Mouse (Mus musculus) small intestine, adult 2 months (tissue): ENCODE data around the gene Npas3.

Experiments used
- CTCF ChIP-seq: fragments of 200-500 bp; IDR thresholded peaks from 2 replicates; pipeline ENCODE4 v1.5.1; 2012; ENCODE audit warnings: low read depth, mild to moderate bottlenecking, control low read depth, inconsistent platforms, low read length, moderate library complexity, mixed read lengths; ENCODE audit not compliant: insufficient replicate concordance, insufficient read length; ENCODE audit errors: extremely low read depth
- POLR2A ChIP-seq: fragments of 200-500 bp; IDR thresholded peaks from 2 replicates; pipeline ENCODE4 v1.6.1; 2012; ENCODE audit warnings: low read depth, mild to moderate bottlenecking, control low read depth, inconsistent platforms, low read length, moderate library complexity

GRCm38 (mm10) chr12:53229419-53229818 lies 19.1 kb upstream of the Npas3 start:
- TF ChIP-seq POLR2A = no peak
- no peak for TF ChIP-seq CTCF
